Mouse (Mus musculus): Measurements from ENCODE around the gene Cd200.

Gene Cd200

DNA sequence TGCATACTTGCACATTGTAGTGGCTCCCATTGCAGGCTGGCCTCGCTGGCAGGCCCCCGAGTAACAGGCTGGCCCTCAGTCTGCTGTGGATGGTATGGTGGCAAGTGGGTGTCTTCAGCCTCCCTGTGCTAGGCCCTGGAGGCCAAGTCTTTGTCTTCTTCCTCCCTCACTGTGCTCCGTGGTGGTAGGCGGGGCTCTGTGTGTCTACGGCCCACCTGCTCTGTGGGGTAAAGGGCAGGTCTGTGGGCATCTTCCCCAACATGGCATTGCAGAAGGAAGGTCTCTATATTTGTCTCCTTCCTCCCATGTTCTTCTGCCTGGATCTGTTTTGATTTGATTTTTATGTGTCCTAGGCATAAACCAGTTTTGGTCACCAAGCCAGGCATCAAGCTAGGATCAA is 74.0 kb downstream of the Cd200 start:
- DNase-seq (ENCODE audit: low read depth, low spot score), result no peak

DNA sequence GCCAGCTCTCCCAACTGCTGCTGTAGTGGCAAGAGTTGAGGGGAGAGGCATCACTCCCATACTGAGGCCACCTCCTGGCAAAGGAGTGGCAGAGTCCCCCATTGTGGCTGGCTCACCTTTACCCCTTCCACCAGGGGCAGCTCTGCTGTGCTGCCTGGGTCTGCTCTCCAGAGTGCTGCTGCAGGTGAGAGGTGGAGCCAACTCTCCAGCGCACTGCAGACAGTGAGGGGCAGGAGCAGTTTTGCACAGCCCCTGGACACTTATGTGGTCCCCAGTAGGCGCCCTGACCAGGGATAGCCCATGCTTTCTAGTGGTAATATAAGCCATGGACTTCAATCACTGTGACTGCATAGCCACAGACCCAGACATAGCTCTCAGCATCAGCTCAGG is 74.5 kb downstream of the Cd200 start:
- DNase-seq (ENCODE audit: low read depth, low spot score), result no peak

- DNase-seq (ENCODE audit: low read depth, low spot score), result no peak
Observed at GRCm38 (mm10) chr16:45333678-45334375, 75.0 kb downstream of the Cd200 start.

DNA sequence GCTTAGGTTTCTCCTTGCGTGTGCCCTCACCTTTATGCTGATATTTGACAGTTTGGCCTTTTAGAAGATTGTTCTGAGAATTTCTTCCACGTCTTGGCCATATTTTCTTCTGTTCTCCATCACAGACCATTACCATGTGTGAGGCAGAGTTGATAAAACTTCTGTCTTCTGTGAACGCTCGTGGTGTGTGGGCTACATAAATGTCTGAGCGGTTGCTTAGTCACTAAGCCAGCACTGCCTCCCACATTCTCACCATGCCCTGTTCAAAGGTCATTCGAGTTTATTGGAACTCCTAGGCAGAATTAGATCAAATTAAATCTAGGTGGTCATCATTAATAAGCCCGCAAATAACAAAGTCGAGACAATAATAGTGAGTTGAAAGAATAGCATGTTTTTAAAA is 76.3 kb downstream of the Cd200 start:
- DNase-seq (ENCODE audit: low read depth, low spot score), result no peak

All from ES-CJ7 (cell line).